Mouse (Mus musculus): ENCODE data around the gene Lamtor5.
A peak's percentile ranks its signal among the peaks of the same experiment; 100 is the strongest.

Lamtor5 gene

GRCm38 (mm10) chr3:107278479-107279269 is at the start of gene Lamtor5:
Lamtor5 (plus strand) TSS chr3:107278858.
- DNase-seq, result peak; percentile 94

DNA sequence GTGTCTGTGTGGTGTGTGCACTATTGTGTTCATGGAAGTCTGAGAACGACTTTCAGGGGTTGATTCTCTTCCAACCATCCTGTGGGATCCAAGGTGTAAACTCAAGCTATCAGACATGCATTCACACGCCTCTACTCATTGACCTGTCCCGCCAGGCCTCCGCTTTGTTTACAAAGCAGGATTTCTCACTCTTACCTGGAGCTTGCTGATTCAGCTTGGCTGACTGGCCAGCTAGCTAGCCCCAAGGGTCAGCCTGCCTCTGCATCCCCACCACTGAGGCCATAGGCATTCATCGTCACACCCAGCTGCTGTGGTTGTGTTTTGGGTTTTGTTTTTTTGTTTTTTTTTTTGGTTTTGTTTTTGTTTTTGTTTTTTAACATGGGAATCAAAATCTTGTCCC is 49.4 kb upstream of the Lamtor5 start:
- DNase-seq, result no peak

- no peak for DNase-seq
These were observed 48.8 kb upstream of the Lamtor5 start for GRCm38 (mm10) chr3:107229822-107230221.

GRCm38 (mm10) chr3:107230527-107230926 is 48.1 kb upstream of the Lamtor5 start, which contains the start of gene A630076J17Rik:
A630076J17Rik (plus strand) TSS chr3:107230614.
- DNase-seq, result no peak

- DNase-seq, result no peak
These were observed 47.5 kb upstream of the Lamtor5 start for GRCm38 (mm10) chr3:107231202-107231601.

DNA sequence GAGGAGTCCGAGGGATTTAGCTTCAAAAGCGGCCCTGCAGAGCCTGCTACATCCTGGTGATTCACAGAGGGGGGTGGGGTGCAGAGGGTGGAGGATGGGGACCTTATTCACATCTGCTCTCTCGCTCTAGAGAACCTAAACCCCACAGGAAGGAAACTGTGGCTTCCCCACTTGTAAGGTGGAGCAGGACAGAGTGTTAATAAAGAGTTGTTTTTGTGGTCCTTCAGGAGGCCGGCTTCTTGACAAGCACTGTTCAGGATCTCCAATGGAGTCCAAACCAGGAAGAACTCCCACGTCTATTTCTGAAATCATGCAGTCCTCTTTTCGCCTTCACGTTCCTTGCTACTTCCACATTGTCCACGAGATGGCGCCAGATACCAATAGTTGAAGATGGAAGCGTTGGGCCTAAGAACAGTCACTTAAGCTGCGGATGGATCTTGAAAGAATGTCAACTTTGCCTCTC is 45.3 kb upstream of the Lamtor5 start:
- peak; percentile 91 for DNase-seq

- DNase-seq, result no peak
These were observed 44.7 kb upstream of the Lamtor5 start for GRCm38 (mm10) chr3:107233945-107234344.

- DNase-seq, result no peak
These were observed 40.6 kb upstream of the Lamtor5 start for GRCm38 (mm10) chr3:107238051-107238450.

GRCm38 (mm10) chr3:107238471-107238980 is 40.1 kb upstream of the Lamtor5 start:
- DNase-seq, result no peak

DNA sequence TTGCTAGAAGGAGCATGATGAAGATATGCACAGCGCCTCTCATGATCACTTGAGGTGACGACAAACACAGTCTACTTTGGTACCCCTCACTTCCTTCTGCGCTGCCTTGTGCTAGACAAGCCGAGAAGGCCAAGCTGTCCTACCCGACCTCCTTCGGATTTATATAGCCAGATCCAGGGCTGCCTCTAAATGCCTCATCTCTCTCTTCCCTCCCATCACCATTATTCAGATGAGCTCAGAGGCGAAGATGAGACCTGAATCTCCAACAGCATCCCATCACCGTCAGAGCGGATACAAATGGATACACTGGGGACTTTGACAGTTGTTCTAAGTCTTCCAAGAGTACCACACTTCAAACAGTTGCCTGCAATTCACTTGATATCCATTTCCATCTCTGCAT is 39.1 kb upstream of the Lamtor5 start, which contains the start of gene Prok1:
TSS of gene Prok1 (minus strand) at position 101 of the 400 bp plus-strand sequence.
- DNase-seq, result no peak

DNA sequence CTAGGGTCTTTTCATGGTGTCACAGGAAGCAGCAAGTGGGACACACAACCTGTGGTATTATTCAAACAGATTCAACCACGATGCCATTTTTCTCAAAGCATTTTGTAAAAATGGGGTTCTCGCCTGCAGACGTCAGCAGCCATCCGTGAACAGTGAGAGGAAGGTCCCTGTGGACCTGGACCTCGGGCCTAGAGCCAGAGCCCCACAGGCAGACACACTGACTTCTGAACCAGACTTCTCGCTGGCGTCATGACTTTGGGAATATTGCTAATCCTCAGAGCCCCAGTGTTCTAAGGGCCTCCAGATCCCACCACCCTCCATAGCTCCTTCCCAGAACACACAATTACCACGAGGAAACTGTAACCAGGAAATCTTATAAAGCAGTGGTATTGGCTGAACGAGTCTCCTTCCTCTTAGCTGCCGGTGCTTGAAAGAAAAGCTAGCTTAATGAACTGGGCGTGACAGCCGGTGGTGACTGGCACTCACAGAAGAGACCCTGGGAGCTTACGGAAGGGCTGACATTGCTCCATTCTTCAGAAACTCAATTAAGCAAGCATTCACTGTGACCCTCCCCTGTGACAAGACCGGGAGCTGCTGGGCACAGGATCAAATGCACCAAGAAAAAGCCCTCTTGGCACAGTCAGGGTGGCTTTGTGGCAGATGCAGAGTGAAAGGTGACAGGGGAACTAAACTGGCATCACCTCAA is 37.1 kb upstream of the Lamtor5 start:
- peak; percentile 25 for DNase-seq

DNA sequence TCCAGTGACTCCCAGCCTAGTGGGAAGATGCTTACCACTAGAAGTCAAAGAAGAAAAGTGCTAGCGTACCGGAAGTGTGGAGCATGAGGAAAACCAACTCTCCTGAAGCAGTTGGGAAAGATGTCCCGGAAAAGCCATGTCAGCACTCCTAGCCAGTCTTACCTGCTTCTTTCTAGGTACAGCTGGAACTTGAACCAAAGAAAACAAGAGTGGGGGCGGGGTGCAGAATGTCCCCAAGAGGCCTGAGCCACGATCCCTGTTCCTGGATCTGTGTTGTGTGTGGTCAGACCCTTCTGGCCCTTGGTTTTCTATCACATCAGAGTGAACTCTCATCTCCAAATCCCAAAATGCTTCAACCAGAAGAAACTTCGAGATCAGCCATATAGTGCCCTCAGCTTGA is 31.8 kb upstream of the Lamtor5 start:
- no peak for DNase-seq

DNA sequence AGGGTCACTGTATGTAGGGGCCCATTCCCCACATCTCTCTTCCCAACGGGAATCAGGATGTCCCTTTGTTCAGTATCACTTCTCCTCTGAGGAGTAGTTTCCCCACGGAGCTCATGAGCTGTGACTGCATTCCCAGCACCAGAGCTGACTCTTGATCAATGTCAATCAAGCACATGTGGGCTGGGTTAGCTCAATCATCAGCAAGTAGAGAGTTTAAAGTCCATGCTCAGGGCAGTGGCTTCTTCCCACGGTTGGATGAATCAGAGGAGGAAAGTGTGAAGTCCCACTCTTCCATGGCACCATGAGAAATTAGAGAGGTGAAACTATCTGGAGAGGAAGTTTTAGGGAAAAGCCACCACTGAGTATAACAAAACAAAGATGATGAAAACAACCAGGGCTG is 29.6 kb upstream of the Lamtor5 start:
- DNase-seq, result no peak

DNA sequence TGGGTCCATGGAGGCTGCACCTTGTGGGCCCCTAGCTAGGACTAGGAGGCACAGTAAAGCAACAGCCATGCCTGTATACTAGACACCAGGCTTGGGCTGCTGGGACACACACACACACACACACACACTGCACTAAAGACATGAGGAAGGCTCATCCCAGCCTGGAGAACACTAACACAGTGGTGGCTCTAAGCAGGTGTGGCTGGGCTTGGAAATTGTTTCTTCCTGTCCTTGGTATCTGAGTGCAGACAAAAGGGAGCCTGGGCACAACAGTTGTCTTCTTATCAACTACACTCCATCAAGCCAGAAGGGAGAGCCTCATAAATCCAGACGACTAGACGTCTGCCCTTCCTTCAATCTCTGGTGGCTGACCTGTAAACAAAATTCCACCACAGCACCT is 28.3 kb upstream of the Lamtor5 start:
- no peak for DNase-seq

- no peak for DNase-seq
These were observed 26.6 kb upstream of the Lamtor5 start for GRCm38 (mm10) chr3:107252035-107252434.

- DNase-seq, result no peak
These were observed 24.7 kb upstream of the Lamtor5 start for GRCm38 (mm10) chr3:107253925-107254324.

DNA sequence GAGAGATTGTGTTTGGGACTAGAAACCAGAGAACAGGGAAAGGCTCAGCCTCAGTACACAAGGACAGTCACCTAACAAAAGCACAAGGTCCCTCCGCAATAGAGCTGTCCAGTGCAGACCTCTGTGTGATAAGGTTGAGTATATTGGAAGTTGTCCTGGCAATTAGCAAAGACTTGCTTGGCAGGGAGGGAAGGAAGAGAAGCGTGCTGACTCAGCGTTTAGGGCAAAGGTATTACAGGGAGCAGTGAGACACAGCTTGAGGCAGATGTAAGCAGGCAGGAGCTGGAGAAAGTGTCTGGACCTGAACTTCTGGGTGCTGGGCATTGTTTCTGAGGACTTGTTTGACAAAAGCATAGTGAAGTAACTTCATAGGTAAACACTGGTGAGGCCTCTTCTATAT is 22.7 kb upstream of the Lamtor5 start:
- DNase-seq, result no peak

DNA sequence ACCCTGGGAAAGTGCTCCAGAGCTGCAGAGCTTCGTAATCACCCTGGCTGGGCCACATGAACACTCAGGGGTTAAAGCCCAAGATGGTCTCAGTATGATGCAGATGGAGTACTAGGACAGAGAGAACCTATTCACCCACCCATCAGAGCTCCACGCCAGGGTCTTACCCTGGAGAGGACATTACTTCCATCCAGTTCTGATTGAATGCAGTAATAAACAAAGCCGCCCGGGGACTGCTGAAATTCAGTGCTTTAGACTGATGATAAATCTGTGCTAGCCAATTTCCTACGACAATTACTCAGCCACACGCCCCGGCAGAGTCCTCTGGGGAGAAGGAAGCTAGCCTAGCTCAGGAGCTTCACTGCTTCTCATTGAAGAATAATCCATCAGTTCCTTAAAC is 21.9 kb upstream of the Lamtor5 start:
- DNase-seq, result no peak

- no peak for DNase-seq
These were observed 20.7 kb upstream of the Lamtor5 start for GRCm38 (mm10) chr3:107257924-107258323.

- peak; percentile 23 for DNase-seq
These were observed 17.5 kb upstream of the Lamtor5 start for GRCm38 (mm10) chr3:107260956-107261850.

DNA sequence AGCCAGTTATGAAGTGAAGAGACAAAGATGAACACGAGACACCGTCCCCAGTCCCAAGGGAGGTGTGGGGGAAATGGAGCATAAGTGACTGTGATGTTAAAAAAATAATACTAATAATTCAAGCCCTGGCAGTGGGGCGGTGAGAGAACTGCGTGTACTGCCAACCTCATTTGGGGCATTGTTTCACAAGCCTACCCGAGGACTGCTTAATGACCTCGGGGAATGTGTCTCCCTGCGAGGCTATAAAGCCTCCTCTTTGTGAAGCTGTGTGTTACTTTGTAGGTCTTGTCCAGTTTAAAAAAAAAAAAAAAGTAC is 16.9 kb upstream of the Lamtor5 start:
- DNase-seq, result peak; percentile 90

DNA sequence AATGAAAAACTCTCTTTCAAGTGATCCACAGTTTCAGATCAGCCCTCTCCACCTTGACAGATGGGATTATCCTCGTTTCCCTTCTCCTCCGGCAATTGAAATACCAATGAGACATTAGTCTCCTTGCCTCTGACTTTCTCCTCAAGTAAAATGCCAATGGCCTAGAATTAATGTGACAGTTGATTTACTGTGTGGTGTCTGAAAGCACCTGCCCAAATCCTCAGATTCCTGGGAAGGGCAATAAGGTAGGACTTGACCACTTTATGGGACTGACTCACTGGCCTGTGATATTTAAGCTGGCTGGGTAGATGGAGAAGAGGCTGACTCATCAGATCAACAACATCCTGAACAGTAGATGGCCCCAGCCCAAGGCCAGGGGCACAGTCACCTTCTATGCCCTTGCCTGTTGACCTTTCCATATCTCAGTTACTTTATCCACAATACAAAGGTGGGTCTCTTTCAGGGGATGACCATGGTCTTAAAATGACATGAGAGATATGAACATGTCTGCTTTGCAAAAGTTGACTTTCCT is 11.8 kb upstream of the Lamtor5 start:
- no peak for DNase-seq

GRCm38 (mm10) chr3:107272433-107272832 is 6.2 kb upstream of the Lamtor5 start:
- DNase-seq, result no peak

All from retina, postnatal 1 day (tissue).